Mouse (Mus musculus) ES-Bruce4 (cell line): ENCODE measurements around the gene Ahsa1. TPM values are rescaled to one million over a fixed set of nuclear protein-coding genes. Genes with fewer than 3 reads are reported as not detected.

ENCODE experiments used
- H3K27ac ChIP-seq: 2 replicates; pipeline ENCODE4 v1.5.1; 2012; ENCODE audit warnings: low read length, inconsistent platforms; ENCODE audit not compliant: insufficient read depth
- H3K27me3 ChIP-seq: 2 replicates; pipeline ENCODE4 v1.6.1; 2012; ENCODE audit warnings: mild to moderate bottlenecking, low read length, inconsistent platforms; ENCODE audit not compliant: control insufficient read depth, poor library complexity, insufficient read depth, severe bottlenecking
- H3K36me3 ChIP-seq: 2 replicates; pipeline ENCODE4 v1.6.1; 2012; ENCODE audit warnings: inconsistent platforms, mild to moderate bottlenecking, low read length, moderate library complexity; ENCODE audit not compliant: control insufficient read depth, poor library complexity, insufficient read depth, severe bottlenecking
- H3K4me1 ChIP-seq: one replicate; pipeline ENCODE4 v1.8.1; 2011; ENCODE audit warnings: low read length; ENCODE audit not compliant: control insufficient read depth, insufficient read depth
- H3K4me3 ChIP-seq: 2 replicates; pipeline ENCODE4 v1.5.1; 2011; ENCODE audit warnings: low read depth, mild to moderate bottlenecking, low read length
- H3K9ac ChIP-seq: 2 replicates; pipeline ENCODE4 v1.6.1; 2012; ENCODE audit warnings: low read depth, mild to moderate bottlenecking, inconsistent platforms; ENCODE audit not compliant: poor library complexity, severe bottlenecking
- H3K9me3 ChIP-seq: replicated peaks from 2 replicates; pipeline ENCODE4 v1.6.1; 2012; ENCODE audit warnings: mild to moderate bottlenecking, low read length, inconsistent platforms; ENCODE audit not compliant: control insufficient read depth, poor library complexity, insufficient read depth, severe bottlenecking
- CTCF ChIP-seq: IDR thresholded peaks from one replicate; pipeline ENCODE4 v1.8.1; 2011; ENCODE audit warnings: low read depth, low read length
- EP300 ChIP-seq: IDR thresholded peaks from 2 replicates; pipeline ENCODE4 v1.6.1; 2011; ENCODE audit warnings: low read depth, low read length; ENCODE audit not compliant: insufficient read depth
- POLR2A ChIP-seq: IDR thresholded peaks from one replicate; pipeline ENCODE4 v1.8.1; 2011; ENCODE audit warnings: low read length; ENCODE audit not compliant: insufficient read depth
- polyA plus RNA-seq: library from polyadenylated mRNA; stranded (reverse); fragments of >200 nt; gene quantifications from 2 replicates; pipeline ENCODE4 v1.2.4, GENCODE M21; 2011; ENCODE audit warnings: low read depth; ENCODE audit not compliant: missing spikeins, insufficient read depth, insufficient read length

Ahsa1 gene
- 195 and 198 TPM in 2 replicates for polyA plus RNA-seq

GRCm38 (mm10) chr12:87266108-87266826, at the start of gene Ahsa1, which contains the start of gene Vipas39:
Gene Ahsa1 (plus strand): TSS chr12:87266479.
Gene Vipas39 (minus strand): TSS chr12:87266256.
- peak within 1 kb of the TSS; percentile 66 for H3K27ac ChIP-seq
- peak within 1 kb of the TSS; percentile 55 for H3K9ac ChIP-seq
- TF ChIP-seq POLR2A (peak; percentile 95), CTCF (no peak)
- no peaks in the 10 kb centered on the region for H3K27me3 ChIP-seq
- no peaks in the 10 kb centered on the region for H3K9me3 ChIP-seq
- peak within 1 kb of the TSS; percentile 78 for H3K4me3 ChIP-seq
- H3K4me1 ChIP-seq = no peaks in the 10 kb centered on the region
- peaks cover 28% of the 10 kb centered on the region for H3K36me3 ChIP-seq

- H3K4me1 ChIP-seq = no peaks in the 10 kb centered on the region
- H3K36me3 ChIP-seq = peaks cover 3% of the 10 kb centered on the region; the same call in 1 of the 2 replicates
- H3K9me3 ChIP-seq = no peaks in the 10 kb centered on the region
- no peak overlapping the region for H3K4me3 ChIP-seq
- no peaks in the 10 kb centered on the region for H3K27me3 ChIP-seq
- no peak overlapping the region for H3K9ac ChIP-seq
- no peak for TF ChIP-seq CTCF
- TF ChIP-seq EP300 = no peak
- no peak for TF ChIP-seq POLR2A
- H3K27ac ChIP-seq = no peak overlapping the region
These were observed 48.7 kb upstream of the Ahsa1 start for GRCm38 (mm10) chr12:87217596-87217995.

GRCm38 (mm10) chr12:87219362-87219761, 46.9 kb upstream of the Ahsa1 start:
- TF ChIP-seq EP300 = no peak
- TF ChIP-seq POLR2A = no peak
- TF ChIP-seq CTCF = no peak
- H3K36me3 ChIP-seq = peaks cover 3% of the 10 kb centered on the region; the same call in 1 of the 2 replicates
- H3K4me3 ChIP-seq = no peak overlapping the region
- H3K4me1 ChIP-seq = no peaks in the 10 kb centered on the region
- no peak overlapping the region for H3K9ac ChIP-seq
- H3K27me3 ChIP-seq = no peaks in the 10 kb centered on the region
- H3K27ac ChIP-seq = no peak overlapping the region
- H3K9me3 ChIP-seq = no peaks in the 10 kb centered on the region

- no peaks in the 10 kb centered on the region for H3K27me3 ChIP-seq
- 0 out of 2 replicates have a peak, but pooled peaks have one; percentile 29 for TF ChIP-seq EP300
- TF ChIP-seq CTCF = no peak
- H3K4me1 ChIP-seq = peaks cover 3% of the 10 kb centered on the region
- no peaks in the 10 kb centered on the region for H3K9me3 ChIP-seq
- peaks cover 3% of the 10 kb centered on the region; the same call in 1 of the 2 replicates for H3K36me3 ChIP-seq
- peak overlapping the region; percentile 60 for H3K9ac ChIP-seq
- peak overlapping the region; percentile 79 for H3K27ac ChIP-seq
- H3K4me3 ChIP-seq = peak overlapping the region; percentile 80
These were observed 41.3 kb upstream of the Ahsa1 start for GRCm38 (mm10) chr12:87224950-87225349.

- no peaks in the 10 kb centered on the region for H3K9me3 ChIP-seq
- no peak for TF ChIP-seq POLR2A
- TF ChIP-seq CTCF = peak; percentile 8
- TF ChIP-seq EP300 = no peak
- no peaks in the 10 kb centered on the region for H3K36me3 ChIP-seq
- no peaks in the 10 kb centered on the region for H3K27me3 ChIP-seq
- H3K9ac ChIP-seq = no peak overlapping the region
- H3K27ac ChIP-seq = no peak overlapping the region
- peaks cover 3% of the 10 kb centered on the region for H3K4me1 ChIP-seq
- no peak overlapping the region for H3K4me3 ChIP-seq
These were observed 39.5 kb upstream of the Ahsa1 start for GRCm38 (mm10) chr12:87226801-87227200.

GRCm38 (mm10) chr12:87229633-87230032, 36.6 kb upstream of the Ahsa1 start:
- H3K27ac ChIP-seq = no peak overlapping the region
- no peaks in the 10 kb centered on the region for H3K9me3 ChIP-seq
- H3K4me1 ChIP-seq = peaks cover 3% of the 10 kb centered on the region
- no peak overlapping the region for H3K9ac ChIP-seq
- H3K36me3 ChIP-seq = no peaks in the 10 kb centered on the region
- H3K4me3 ChIP-seq = no peak overlapping the region
- H3K27me3 ChIP-seq = no peaks in the 10 kb centered on the region
- TF ChIP-seq CTCF (no peak), POLR2A (no peak), EP300 (no peak)
